Mouse (Mus musculus): ENCODE measurements around the gene Sppl2b. TPM values are rescaled to one million over a fixed set of nuclear protein-coding genes. Genes with fewer than 3 reads are reported as not detected.
A peak's percentile ranks its signal among the peaks of the same experiment; 100 is the strongest.

The Sppl2b gene
- total and polyA plus RNA-seq, 2 experiments, result 6.5 to 40.1 TPM

DNA sequence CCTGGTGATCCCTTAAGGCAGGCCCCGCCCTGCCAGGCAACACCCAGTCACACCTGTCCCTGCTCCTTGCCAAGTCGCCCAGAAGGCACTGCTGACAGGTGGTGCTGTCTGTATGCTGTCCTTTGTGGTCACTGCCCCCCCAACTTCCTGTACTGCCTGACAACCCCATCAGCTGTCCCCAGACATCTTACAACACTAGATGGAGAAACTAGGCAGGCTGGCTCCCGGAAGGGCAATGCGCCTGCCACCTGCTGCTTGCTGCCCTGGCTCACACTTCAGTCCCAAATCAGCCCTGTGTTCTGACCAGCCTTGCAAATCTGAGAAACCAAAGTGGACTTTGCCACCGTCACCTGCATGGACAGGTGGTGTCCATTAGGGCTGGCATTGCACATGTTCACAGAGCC is 59.2 kb downstream of the Sppl2b start:
- WGBS, result 40% methylated on average over 5 of the region's 5 CpGs
- Histone ChIP-seq H3K79me2 (ENCODE audit: control insufficient read depth, insufficient read depth, low read length) (peaks cover 4% of the 10 kb centered on the region; the same call in 1 of the 2 replicates), H3K4me1 (ENCODE audit: control insufficient read depth, insufficient read depth, low read length) (peaks cover 21% of the 10 kb centered on the region), H3K4me3 (ENCODE audit: insufficient read depth, low read depth, low read length) (no peak overlapping the region), H3K9ac (ENCODE audit: low read depth, low read length) (no peak overlapping the region), H3K27me3 (ENCODE audit: control insufficient read depth, insufficient read depth, low read length) (no peaks in the 10 kb centered on the region), H3K27ac (replicated peaks; ENCODE audit: insufficient read depth, low read depth, low read length) (peak overlapping the region; percentile 62), H3K36me3 (ENCODE audit: control insufficient read depth, insufficient read depth, low read length) (no peaks in the 10 kb centered on the region)
- TF ChIP-seq CTCF (IDR thresholded peaks at IDR 0.05; ENCODE audit: low read depth, low read length) (peak; percentile 35; the same call in 1 of the 2 replicates), POLR2A (IDR thresholded peaks at IDR 0.05; ENCODE audit: extremely low read depth, insufficient read depth, low read length) (no peak)
- peak; percentile 93 for DNase-seq (ENCODE audit: extremely low read depth, low read depth, low spot score)

DNA sequence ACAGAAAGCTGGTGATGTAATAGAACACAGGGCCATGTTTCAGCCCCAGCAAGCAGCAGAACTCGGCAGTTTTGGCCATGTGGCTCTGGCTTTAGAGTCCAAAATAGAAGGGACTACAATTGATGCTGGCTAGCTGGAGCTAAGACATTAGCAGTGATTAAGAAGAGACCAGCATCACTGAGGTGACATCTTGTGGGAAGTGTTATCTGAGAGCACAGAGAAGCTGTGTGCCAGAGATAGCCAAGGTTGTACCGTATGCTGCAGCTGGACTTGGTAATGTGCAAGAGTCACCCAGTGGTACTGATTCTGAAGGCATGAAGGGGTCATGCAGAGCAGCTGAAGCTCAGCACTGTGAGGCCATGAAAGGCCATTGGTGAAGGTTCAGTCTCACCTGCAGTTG is 60.2 kb downstream of the Sppl2b start:
- peak overlapping the region; percentile 62; the same call in 1 of the 2 replicates for H3K27ac ChIP-seq (replicated peaks; ENCODE audit: insufficient read depth, low read depth, low read length)
- DNase-seq (ENCODE audit: extremely low read depth, low read depth, low spot score), result no peak
- H3K36me3 ChIP-seq (ENCODE audit: control insufficient read depth, insufficient read depth, low read length), result no peaks in the 10 kb centered on the region
- H3K79me2 ChIP-seq (ENCODE audit: control insufficient read depth, insufficient read depth, low read length), result peaks cover 4% of the 10 kb centered on the region; the same call in 1 of the 2 replicates
- TF ChIP-seq CTCF (IDR thresholded peaks at IDR 0.05; ENCODE audit: low read depth, low read length) (no peak), POLR2A (IDR thresholded peaks at IDR 0.05; ENCODE audit: extremely low read depth, insufficient read depth, low read length) (no peak)
- no peak overlapping the region for H3K9ac ChIP-seq (ENCODE audit: low read depth, low read length)
- H3K27me3 ChIP-seq (ENCODE audit: control insufficient read depth, insufficient read depth, low read length), result no peaks in the 10 kb centered on the region
- WGBS, result 49% methylated on average over 2 of the region's 2 CpGs
- no peak overlapping the region for H3K4me3 ChIP-seq (ENCODE audit: insufficient read depth, low read depth, low read length)
- H3K4me1 ChIP-seq (ENCODE audit: control insufficient read depth, insufficient read depth, low read length), result peaks cover 21% of the 10 kb centered on the region

DNA sequence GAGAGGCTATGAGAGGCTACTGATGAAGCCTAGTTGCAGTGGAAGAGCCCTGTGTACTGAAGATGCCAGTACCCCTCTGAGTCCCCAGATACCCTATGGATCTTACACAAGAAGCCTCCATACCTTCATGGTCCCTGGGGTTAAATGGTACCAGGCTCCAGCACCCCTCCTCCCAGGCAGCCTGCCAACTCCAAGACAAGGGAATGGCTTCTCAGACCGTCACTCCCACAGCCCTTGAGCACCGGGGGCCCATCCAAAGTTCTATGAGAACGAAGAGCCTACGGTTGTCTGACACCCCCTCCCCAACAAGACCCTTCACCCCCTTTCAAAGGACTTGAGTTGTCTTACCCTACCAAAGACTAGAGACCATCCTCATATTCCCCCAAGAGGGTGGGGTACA is 60.7 kb downstream of the Sppl2b start:
- Histone ChIP-seq H3K9ac (ENCODE audit: low read depth, low read length) (no peak overlapping the region), H3K27ac (replicated peaks; ENCODE audit: insufficient read depth, low read depth, low read length) (no peak overlapping the region), H3K27me3 (ENCODE audit: control insufficient read depth, insufficient read depth, low read length) (no peaks in the 10 kb centered on the region), H3K79me2 (ENCODE audit: control insufficient read depth, insufficient read depth, low read length) (peaks cover 4% of the 10 kb centered on the region; the same call in 1 of the 2 replicates), H3K36me3 (ENCODE audit: control insufficient read depth, insufficient read depth, low read length) (no peaks in the 10 kb centered on the region), H3K4me1 (ENCODE audit: control insufficient read depth, insufficient read depth, low read length) (peaks cover 21% of the 10 kb centered on the region), H3K4me3 (ENCODE audit: insufficient read depth, low read depth, low read length) (no peak overlapping the region)
- DNase-seq (ENCODE audit: extremely low read depth, low read depth, low spot score), result no peak
- TF ChIP-seq POLR2A (IDR thresholded peaks at IDR 0.05; ENCODE audit: extremely low read depth, insufficient read depth, low read length), result no peak
- no peak for TF ChIP-seq CTCF (IDR thresholded peaks at IDR 0.05; ENCODE audit: low read depth, low read length)
- WGBS, result 95% methylated on average over 4 of the region's 4 CpGs

DNA sequence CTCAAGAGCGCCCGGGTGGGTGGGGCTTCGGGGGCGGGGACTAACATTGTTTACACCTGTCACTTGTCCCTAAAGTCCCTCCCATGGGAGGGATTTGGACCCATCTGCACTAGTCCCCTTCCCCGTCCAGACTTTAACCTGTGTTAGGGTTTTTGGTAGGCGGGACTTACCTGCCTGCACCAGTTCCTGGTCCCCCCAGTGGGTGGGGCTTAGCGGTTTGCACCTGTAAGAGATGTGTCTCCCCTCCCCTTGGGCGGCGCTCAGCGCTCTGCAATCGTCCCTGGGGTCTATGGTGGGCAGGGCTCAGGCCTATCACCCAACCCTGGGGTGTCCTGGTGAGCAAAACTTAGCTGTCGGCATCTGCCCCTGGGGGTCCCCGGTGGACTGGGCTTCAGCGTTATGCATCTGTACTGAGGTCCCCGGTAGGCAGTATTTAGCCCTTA is 62.3 kb downstream of the Sppl2b start:
- peak overlapping the region; percentile 94 for H3K4me3 ChIP-seq (ENCODE audit: insufficient read depth, low read depth, low read length)
- peak overlapping the region; percentile 81 for H3K9ac ChIP-seq (ENCODE audit: low read depth, low read length)
- TF ChIP-seq POLR2A (IDR thresholded peaks at IDR 0.05; ENCODE audit: extremely low read depth, insufficient read depth, low read length) (no peak), CTCF (IDR thresholded peaks at IDR 0.05; ENCODE audit: low read depth, low read length) (no peak)
- peak overlapping the region; percentile 17; the same call in 1 of the 2 replicates for H3K27ac ChIP-seq (replicated peaks; ENCODE audit: insufficient read depth, low read depth, low read length)
- 2% methylated on average over 15 of the region's 15 CpGs for WGBS
- peaks cover 21% of the 10 kb centered on the region for H3K4me1 ChIP-seq (ENCODE audit: control insufficient read depth, insufficient read depth, low read length)
- DNase-seq (ENCODE audit: extremely low read depth, low read depth, low spot score), result peak; percentile 54
- no peaks in the 10 kb centered on the region for H3K27me3 ChIP-seq (ENCODE audit: control insufficient read depth, insufficient read depth, low read length)
- no peaks in the 10 kb centered on the region for H3K36me3 ChIP-seq (ENCODE audit: control insufficient read depth, insufficient read depth, low read length)
- peaks cover 4% of the 10 kb centered on the region; the same call in 1 of the 2 replicates for H3K79me2 ChIP-seq (ENCODE audit: control insufficient read depth, insufficient read depth, low read length)

DNA sequence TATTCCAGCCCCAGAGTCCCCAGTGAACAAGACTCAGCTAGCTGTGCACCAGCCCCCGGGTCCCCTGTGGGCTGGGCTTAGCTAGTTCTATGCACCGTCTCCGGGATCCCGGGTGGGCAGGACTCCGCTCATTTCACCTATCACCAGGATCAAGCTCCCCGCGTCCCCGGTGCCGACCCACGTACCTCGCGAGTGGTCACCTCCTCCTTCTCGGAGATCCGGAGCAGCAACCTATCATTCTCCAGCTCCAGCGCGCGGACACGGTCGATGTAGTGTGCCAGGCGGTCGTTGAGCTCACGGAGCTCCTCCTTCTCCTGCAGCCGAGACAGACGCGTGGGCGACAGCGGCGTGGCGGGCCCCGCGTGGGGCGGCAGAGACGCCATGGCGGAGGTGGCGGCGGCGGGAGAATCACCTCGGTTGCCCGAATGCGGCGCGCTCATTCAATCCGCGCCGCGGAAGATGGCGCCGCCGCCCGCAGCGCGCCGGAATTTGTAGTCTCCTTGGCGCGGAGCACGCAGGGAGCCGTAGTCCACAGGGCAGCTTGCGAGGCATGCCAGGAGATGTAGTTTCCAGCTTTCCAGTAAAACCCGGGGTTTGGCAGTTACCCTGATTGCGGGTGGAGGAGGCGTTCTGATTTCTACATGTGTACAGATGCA is 62.8 kb downstream of the Sppl2b start, which contains the start of gene Lmnb2:
Lmnb2 (minus strand) TSS at position 467 of the 656 bp plus-strand sequence.
- Histone ChIP-seq H3K36me3 (ENCODE audit: control insufficient read depth, insufficient read depth, low read length) (no peaks in the 10 kb centered on the region), H3K9ac (ENCODE audit: low read depth, low read length) (peak within 1 kb of the TSS; percentile 81), H3K79me2 (ENCODE audit: control insufficient read depth, insufficient read depth, low read length) (0 out of 2 replicates have a peak, but pooled peaks cover under 1% of the 10 kb centered on the region), H3K4me3 (ENCODE audit: insufficient read depth, low read depth, low read length) (peak within 1 kb of the TSS; percentile 94), H3K4me1 (ENCODE audit: control insufficient read depth, insufficient read depth, low read length) (peaks cover 21% of the 10 kb centered on the region), H3K27ac (replicated peaks; ENCODE audit: insufficient read depth, low read depth, low read length) (peak within 1 kb of the TSS; percentile 17; the same call in 1 of the 2 replicates), H3K27me3 (ENCODE audit: control insufficient read depth, insufficient read depth, low read length) (no peaks in the 10 kb centered on the region)
- TF ChIP-seq POLR2A (IDR thresholded peaks at IDR 0.05; ENCODE audit: extremely low read depth, insufficient read depth, low read length) (no peak), CTCF (IDR thresholded peaks at IDR 0.05; ENCODE audit: low read depth, low read length) (no peak)
- WGBS, result under 1% methylated on average over 61 of the region's 61 CpGs
- DNase-seq (ENCODE audit: extremely low read depth, low read depth, low spot score), result peak; percentile 73

Other genes with a start within 250 kb of the Sppl2b start
- 0.28 and 0.34 TPM in 2 replicates for gene Gm49322, start 249.3 kb upstream of the Sppl2b start, total RNA-seq (2014; rRNA removed)
- 0.54 and 0.70 TPM in 2 replicates for gene Gm49322, start 249.3 kb upstream of the Sppl2b start, polyA plus RNA-seq (2012; rRNA removed)
- 54.4 and 56.1 TPM in 2 replicates for gene Csnk1g2, start 232.4 kb upstream of the Sppl2b start, total RNA-seq (2014; rRNA removed)
- 110 and 123 TPM in 2 replicates for gene Csnk1g2, start 232.4 kb upstream of the Sppl2b start, polyA plus RNA-seq (2012; rRNA removed)
- 16.2 and 19.7 TPM in 2 replicates for gene Btbd2, start 198.2 kb upstream of the Sppl2b start, total RNA-seq (2014; rRNA removed)
- gene Btbd2, start 198.2 kb upstream of the Sppl2b start, polyA plus RNA-seq (2012; rRNA removed), result 36.1 and 36.8 TPM in 2 replicates
- gene Mknk2, start 177.2 kb upstream of the Sppl2b start, total RNA-seq (2014; rRNA removed), result 88.6 and 119 TPM in 2 replicates
- gene Mknk2, start 177.2 kb upstream of the Sppl2b start, polyA plus RNA-seq (2012; rRNA removed), result 87.0 and 116 TPM in 2 replicates
- gene Mob3a, start 153.3 kb upstream of the Sppl2b start, total RNA-seq (2014; rRNA removed), result 3.5 and 5.2 TPM in 2 replicates
- gene Mob3a, start 153.3 kb upstream of the Sppl2b start, polyA plus RNA-seq (2012; rRNA removed), result 6.1 TPM in 2 replicates
- gene Izumo4, start 153.1 kb upstream of the Sppl2b start, total RNA-seq (2014; rRNA removed), result 17.2 and 18.3 TPM in 2 replicates
- 42.5 and 49.7 TPM in 2 replicates for gene Izumo4, start 153.1 kb upstream of the Sppl2b start, polyA plus RNA-seq (2012; rRNA removed)
- gene Ap3d1, start 113.0 kb upstream of the Sppl2b start, total RNA-seq (2014; rRNA removed), result 22.3 and 35.2 TPM in 2 replicates
- 38.1 and 49.2 TPM in 2 replicates for gene Ap3d1, start 113.0 kb upstream of the Sppl2b start, polyA plus RNA-seq (2012; rRNA removed)
- 2.4 and 3.6 TPM in 2 replicates for gene Dot1l, start 100.1 kb upstream of the Sppl2b start, total RNA-seq (2014; rRNA removed)
- 13.0 and 14.8 TPM in 2 replicates for gene Dot1l, start 100.1 kb upstream of the Sppl2b start, polyA plus RNA-seq (2012; rRNA removed)
- gene Sf3a2, start 57.1 kb upstream of the Sppl2b start, total RNA-seq (2014; rRNA removed), result 6.7 and 8.6 TPM in 2 replicates
- gene Sf3a2, start 57.1 kb upstream of the Sppl2b start, polyA plus RNA-seq (2012; rRNA removed), result 12.7 and 17.8 TPM in 2 replicates
- 16.0 and 17.4 TPM in 2 replicates for gene Plekhj1, start 56.6 kb upstream of the Sppl2b start, total RNA-seq (2014; rRNA removed)
- 29.4 and 42.2 TPM in 2 replicates for gene Plekhj1, start 56.6 kb upstream of the Sppl2b start, polyA plus RNA-seq (2012; rRNA removed)
- 0.13 and 0.18 TPM in 2 replicates for gene Amh, start 50.0 kb upstream of the Sppl2b start, total RNA-seq (2014; rRNA removed)
- gene Amh, start 50.0 kb upstream of the Sppl2b start, polyA plus RNA-seq (2012; rRNA removed), result 0.09 and 0.21 TPM in 2 replicates
- not detected in 2 replicates for gene Jsrp1, start 41.8 kb upstream of the Sppl2b start, total RNA-seq (2014; rRNA removed)
- gene Jsrp1, start 41.8 kb upstream of the Sppl2b start, polyA plus RNA-seq (2012; rRNA removed), result not detected in 2 replicates
- 527 and 614 TPM in 2 replicates for gene Oaz1, start 28.6 kb upstream of the Sppl2b start, total RNA-seq (2014; rRNA removed)
- 1,187 and 1,294 TPM in 2 replicates for gene Oaz1, start 28.6 kb upstream of the Sppl2b start, polyA plus RNA-seq (2012; rRNA removed)
- not detected in 2 replicates for gene Lingo3, start 11.2 kb upstream of the Sppl2b start, total RNA-seq (2014; rRNA removed)
- gene Lingo3, start 11.2 kb upstream of the Sppl2b start, polyA plus RNA-seq (2012; rRNA removed), result 0.05 TPM in 1 of 2 replicates, not detected in the other
- gene Lsm7, start 66 bp upstream of the Sppl2b start, total RNA-seq (2014; rRNA removed), result 61.3 and 61.6 TPM in 2 replicates
- 62.1 and 75.1 TPM in 2 replicates for gene Lsm7, start 66 bp upstream of the Sppl2b start, polyA plus RNA-seq (2012; rRNA removed)
- under 0.01 and 0.09 TPM in 2 replicates for gene Tmprss9, start 16.6 kb downstream of the Sppl2b start, total RNA-seq (2014; rRNA removed)
- 0.04 and 0.05 TPM in 2 replicates for gene Tmprss9, start 16.6 kb downstream of the Sppl2b start, polyA plus RNA-seq (2012; rRNA removed)
- 79.9 and 87.7 TPM in 2 replicates for gene Timm13, start 45.7 kb downstream of the Sppl2b start, total RNA-seq (2014; rRNA removed)
- 369 and 388 TPM in 2 replicates for gene Timm13, start 45.7 kb downstream of the Sppl2b start, polyA plus RNA-seq (2012; rRNA removed)
- gene Lmnb2, start 63.0 kb downstream of the Sppl2b start, total RNA-seq (2014; rRNA removed), result 3.2 and 3.3 TPM in 2 replicates
- gene Lmnb2, start 63.0 kb downstream of the Sppl2b start, polyA plus RNA-seq (2012; rRNA removed), result 5.5 and 6.6 TPM in 2 replicates
- 2.1 and 8.3 TPM in 2 replicates for gene Gadd45b, start 74.8 kb downstream of the Sppl2b start, total RNA-seq (2014; rRNA removed)
- 1.4 and 1.8 TPM in 2 replicates for gene Gadd45b, start 74.8 kb downstream of the Sppl2b start, polyA plus RNA-seq (2012; rRNA removed)
- 0.09 and 0.13 TPM in 2 replicates for gene Gng7, start 159.7 kb downstream of the Sppl2b start, total RNA-seq (2014; rRNA removed)
- gene Gng7, start 159.7 kb downstream of the Sppl2b start, polyA plus RNA-seq (2012; rRNA removed), result 0.65 TPM in 2 replicates
- gene Diras1, start 170.4 kb downstream of the Sppl2b start, total RNA-seq (2014; rRNA removed), result 0.07 TPM in 1 of 2 replicates, not detected in the other
- gene Diras1, start 170.4 kb downstream of the Sppl2b start, polyA plus RNA-seq (2012; rRNA removed), result not detected in 2 replicates
- gene Slc39a3, start 182.2 kb downstream of the Sppl2b start, total RNA-seq (2014; rRNA removed), result 6.1 and 6.9 TPM in 2 replicates
- 13.2 and 14.1 TPM in 2 replicates for gene Slc39a3, start 182.2 kb downstream of the Sppl2b start, polyA plus RNA-seq (2012; rRNA removed)
- gene Sgta, start 204.9 kb downstream of the Sppl2b start, total RNA-seq (2014; rRNA removed), result 43.9 and 53.8 TPM in 2 replicates
- gene Sgta, start 204.9 kb downstream of the Sppl2b start, polyA plus RNA-seq (2012; rRNA removed), result 136 and 146 TPM in 2 replicates
- gene Thop1, start 214.8 kb downstream of the Sppl2b start, total RNA-seq (2014; rRNA removed), result 7.4 and 9.3 TPM in 2 replicates
- 12.0 and 13.1 TPM in 2 replicates for gene Thop1, start 214.8 kb downstream of the Sppl2b start, polyA plus RNA-seq (2012; rRNA removed)
- 190 and 205 TPM in 2 replicates for gene Creb3l3, start 243.6 kb downstream of the Sppl2b start, total RNA-seq (2014; rRNA removed)
- 287 and 308 TPM in 2 replicates for gene Creb3l3, start 243.6 kb downstream of the Sppl2b start, polyA plus RNA-seq (2012; rRNA removed)